Mouse (Mus musculus) megakaryocyte, embryonic 14.5 days (primary cell): ENCODE measurements around the gene Il17f. TPM values are rescaled to one million over a fixed set of nuclear protein-coding genes. Genes with fewer than 3 reads are reported as not detected.

Experiments used
- H3K27me3 ChIP-seq: replicated peaks from 2 replicates; pipeline ENCODE3; 2012; ENCODE audit warnings: inconsistent platforms
- H3K36me3 ChIP-seq: replicated peaks from 2 replicates; pipeline ENCODE3; 2012; ENCODE audit warnings: low read length, inconsistent platforms, mixed read lengths
- H3K4me1 ChIP-seq: 2 replicates; pipeline ENCODE4 v1.6.1; 2012; ENCODE audit warnings: inconsistent platforms
- H3K4me3 ChIP-seq: replicated peaks from 2 replicates; pipeline ENCODE3; 2012; ENCODE audit warnings: moderate library complexity, mild to moderate bottlenecking, inconsistent platforms
- H3K9me3 ChIP-seq: 2 replicates; pipeline ENCODE4 v1.6.1; 2012; ENCODE audit warnings: inconsistent platforms
- FLI1 ChIP-seq: IDR thresholded peaks from 2 replicates; pipeline ENCODE4 v1.6.1; 2012; ENCODE audit warnings: low read length, inconsistent platforms, mixed read lengths
- GATA1 ChIP-seq: IDR thresholded peaks from 3 replicates; pipeline ENCODE4 v1.6.1; 2012; ENCODE audit warnings: mixed read lengths, low read length, inconsistent platforms, borderline replicate concordance
- polyA plus RNA-seq: library from polyadenylated mRNA; stranded (reverse); fragments of >175 nt; gene quantifications from 2 replicates; pipeline ENCODE4 v1.2.3, GENCODE M21; 2012; ENCODE audit warnings: low replicate concordance; ENCODE audit not compliant: insufficient read depth

Il17f gene
- polyA plus RNA-seq, 1 experiment, result not detected

GRCm38 (mm10) chr1:20738483-20738882, 51.9 kb downstream of the Il17f start:
- no peak overlapping the region for H3K4me3 ChIP-seq
- H3K27me3 ChIP-seq, result no peaks in the 10 kb centered on the region
- H3K4me1 ChIP-seq, result no peaks in the 10 kb centered on the region
- H3K9me3 ChIP-seq, result no peaks in the 10 kb centered on the region
- TF ChIP-seq GATA1 (no peak), FLI1 (no peak)
- H3K36me3 ChIP-seq, result no peaks in the 10 kb centered on the region

DNA sequence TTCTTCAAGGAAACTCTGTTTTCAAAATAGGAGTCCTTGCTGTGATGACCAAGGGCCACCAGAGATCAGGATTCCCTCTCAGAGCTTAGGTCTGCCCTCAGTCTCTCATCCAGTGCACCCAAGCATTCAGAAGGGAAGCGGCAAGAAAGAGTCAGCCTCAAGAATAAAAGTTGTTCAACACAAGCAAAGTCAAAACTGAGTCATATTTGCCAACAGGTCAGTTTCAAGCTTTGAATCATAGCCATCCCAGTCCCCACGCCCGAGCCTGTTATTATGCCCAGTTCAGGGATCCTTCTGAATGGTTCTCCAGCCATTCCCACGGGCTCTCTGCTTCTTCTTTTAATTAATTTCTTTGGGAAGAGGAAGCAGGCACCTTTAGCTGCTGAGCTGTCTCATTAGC, 53.8 kb downstream of the Il17f start:
- H3K4me1 ChIP-seq, result no peaks in the 10 kb centered on the region

DNA sequence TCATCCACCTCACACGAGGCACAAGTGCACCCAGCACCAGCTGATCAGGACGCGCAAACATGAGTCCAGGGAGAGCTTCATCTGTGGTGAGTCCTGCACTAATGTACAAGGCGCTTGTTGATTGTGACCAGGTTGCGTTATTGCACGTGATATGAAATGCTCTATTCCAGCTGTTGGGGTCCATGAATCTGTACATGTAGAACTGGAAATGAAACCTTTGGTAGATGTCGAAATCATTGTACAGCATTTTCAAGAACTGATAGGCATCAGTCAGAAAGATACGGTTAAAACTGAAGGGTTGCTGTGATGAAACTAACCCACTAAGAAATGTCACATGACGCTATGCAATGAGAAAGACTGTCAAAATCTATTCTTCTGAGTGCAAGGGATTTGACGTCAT, 59.5 kb downstream of the Il17f start, which contains the start of gene Il17a:
TSS of gene Il17a (plus strand) at position 3 of the 400 bp plus-strand sequence.
- Histone ChIP-seq H3K36me3 (no peaks in the 10 kb centered on the region), H3K27me3 (no peaks in the 10 kb centered on the region), H3K4me3 (no peak within 1 kb of the TSS), H3K9me3 (no peaks in the 10 kb centered on the region), H3K4me1 (no peaks in the 10 kb centered on the region)
- TF ChIP-seq FLI1 (no peak), GATA1 (no peak)

More for the DNA sequence above, 53.8 kb downstream of the Il17f start:
- TF ChIP-seq GATA1 (no peak), FLI1 (no peak)
- H3K27me3 ChIP-seq, result no peaks in the 10 kb centered on the region
- no peak overlapping the region for H3K4me3 ChIP-seq
- no peaks in the 10 kb centered on the region for H3K36me3 ChIP-seq
- no peaks in the 10 kb centered on the region for H3K9me3 ChIP-seq

Other genes starting within 250 kb of the Il17f start
- not detected in 2 replicates for gene Pkhd1, start 172.6 kb downstream of the Il17f start, polyA plus RNA-seq
- gene Il17a, start 59.7 kb downstream of the Il17f start, polyA plus RNA-seq, result not detected in 2 replicates
- 16.5 and 21.6 TPM in 2 replicates for gene Mcm3, start 29.7 kb upstream of the Il17f start, polyA plus RNA-seq
- gene Paqr8, start 100.0 kb upstream of the Il17f start, polyA plus RNA-seq, result 0.20 and 1.4 TPM in 2 replicates
- gene Efhc1, start 161.0 kb upstream of the Il17f start, polyA plus RNA-seq, result 0.78 TPM in 1 of 2 replicates, not detected in the other